Mouse (Mus musculus): ENCODE measurements around the gene Gm42906. TPM values are rescaled to one million over a fixed set of nuclear protein-coding genes. Genes with fewer than 3 reads are reported as not detected.

Gene Gm42906
- polyA plus RNA-seq, 1 experiment from 2014 or later = not detected

GRCm38 (mm10) chr5:151245571-151245970, 182.4 kb downstream of the Gm42906 start:
- ATAC-seq (ENCODE audit: low FRiP score, low read depth) = no peak
- H3K36me3 ChIP-seq = no peaks in the 10 kb centered on the region
- 91% methylated on average over 5 of the region's 5 CpGs for WGBS

GRCm38 (mm10) chr5:151238730-151239129, 189.2 kb downstream of the Gm42906 start:
- no peaks in the 10 kb centered on the region for H3K9me3 ChIP-seq
- no peak overlapping the region for H3K9ac ChIP-seq
- WGBS = 76% methylated on average over 9 of the region's 9 CpGs
- no peak overlapping the region for H3K4me3 ChIP-seq
- H3K4me2 ChIP-seq (replicated peaks) = no peak overlapping the region
- H3K36me3 ChIP-seq = no peaks in the 10 kb centered on the region
- ATAC-seq (ENCODE audit: low FRiP score, low read depth) = no peak
- no peaks in the 10 kb centered on the region for H3K4me1 ChIP-seq
- no peak overlapping the region for H3K27ac ChIP-seq
- H3K27me3 ChIP-seq (replicated peaks) = peaks cover under 1% of the 10 kb centered on the region; the same call in 1 of the 2 replicates

More at GRCm38 (mm10) chr5:151245571-151245970, 182.4 kb downstream of the Gm42906 start:
- H3K4me2 ChIP-seq (replicated peaks) = no peak overlapping the region
- no peaks in the 10 kb centered on the region for H3K27me3 ChIP-seq (replicated peaks)
- H3K9ac ChIP-seq = no peak overlapping the region
- H3K4me1 ChIP-seq = peaks cover 25% of the 10 kb centered on the region
- no peak overlapping the region for H3K27ac ChIP-seq
- H3K9me3 ChIP-seq = no peaks in the 10 kb centered on the region
- H3K4me3 ChIP-seq = no peak overlapping the region

GRCm38 (mm10) chr5:151236411-151236810, 191.6 kb downstream of the Gm42906 start:
- H3K9me3 ChIP-seq = no peaks in the 10 kb centered on the region
- peaks cover 13% of the 10 kb centered on the region for H3K27me3 ChIP-seq (replicated peaks)
- 85% methylated on average over 5 of the region's 5 CpGs for WGBS
- no peak overlapping the region for H3K27ac ChIP-seq
- H3K4me3 ChIP-seq = no peak overlapping the region
- H3K36me3 ChIP-seq = no peaks in the 10 kb centered on the region
- no peak for ATAC-seq (ENCODE audit: low FRiP score, low read depth)
- H3K4me2 ChIP-seq (replicated peaks) = no peak overlapping the region
- no peak overlapping the region for H3K9ac ChIP-seq
- peaks cover 9% of the 10 kb centered on the region; the same call in 1 of the 2 replicates for H3K4me1 ChIP-seq

- H3K27me3 ChIP-seq (replicated peaks) = peaks cover 13% of the 10 kb centered on the region
- peaks cover 9% of the 10 kb centered on the region; the same call in 1 of the 2 replicates for H3K4me1 ChIP-seq
- peak within 1 kb of the TSS; percentile 61 for H3K9ac ChIP-seq
- H3K36me3 ChIP-seq = no peaks in the 10 kb centered on the region
- no peaks in the 10 kb centered on the region for H3K9me3 ChIP-seq
- H3K4me2 ChIP-seq (replicated peaks) = peak within 1 kb of the TSS; percentile 82
- WGBS = under 1% methylated on average over 49 of the region's 49 CpGs
- no peak within 1 kb of the TSS for H3K27ac ChIP-seq
- ATAC-seq (ENCODE audit: low FRiP score, low read depth) = peak; percentile 77
- peak within 1 kb of the TSS; percentile 50 for H3K4me3 ChIP-seq
These were observed 194.4 kb downstream of the Gm42906 start, which contains the start of gene Stard13 for GRCm38 (mm10) chr5:151233400-151234031. Gene Stard13 (minus strand): TSS chr5:151233836.

- H3K36me3 ChIP-seq = no peaks in the 10 kb centered on the region
- peaks cover 13% of the 10 kb centered on the region for H3K27me3 ChIP-seq (replicated peaks)
- H3K4me3 ChIP-seq = peak overlapping the region; percentile 50
- H3K4me2 ChIP-seq (replicated peaks) = peak overlapping the region; percentile 82
- no peak overlapping the region for H3K9ac ChIP-seq
- H3K4me1 ChIP-seq = peaks cover 9% of the 10 kb centered on the region; the same call in 1 of the 2 replicates
- no peaks in the 10 kb centered on the region for H3K9me3 ChIP-seq
- 21% methylated on average over 10 of the region's 13 CpGs for WGBS
- H3K27ac ChIP-seq = no peak overlapping the region
- peak; percentile 10; the same call in 1 of the 2 replicates for ATAC-seq (ENCODE audit: low FRiP score, low read depth)
These were observed 195.2 kb downstream of the Gm42906 start for GRCm38 (mm10) chr5:151232576-151233299.

- H3K9me3 ChIP-seq = no peaks in the 10 kb centered on the region
- no peaks in the 10 kb centered on the region for H3K36me3 ChIP-seq
- H3K27ac ChIP-seq = no peak overlapping the region
- WGBS = 95% methylated on average over 7 of the region's 7 CpGs
- H3K4me2 ChIP-seq (replicated peaks) = 0 out of 2 replicates have a peak overlapping the region, but pooled peaks have one; percentile 5
- peaks cover 9% of the 10 kb centered on the region; the same call in 1 of the 2 replicates for H3K4me1 ChIP-seq
- H3K27me3 ChIP-seq (replicated peaks) = peaks cover 13% of the 10 kb centered on the region
- H3K4me3 ChIP-seq = no peak overlapping the region
- ATAC-seq (ENCODE audit: low FRiP score, low read depth) = no peak
- H3K9ac ChIP-seq = no peak overlapping the region
These were observed 196.1 kb downstream of the Gm42906 start for GRCm38 (mm10) chr5:151231861-151232260.

- Histone ChIP-seq H3K36me3 (no peaks in the 10 kb centered on the region), H3K9me3 (no peaks in the 10 kb centered on the region), H3K27ac (no peak overlapping the region), H3K9ac (no peak overlapping the region), H3K4me2 (replicated peaks) (no peak overlapping the region), H3K4me3 (no peak overlapping the region), H3K4me1 (peaks cover 9% of the 10 kb centered on the region; the same call in 1 of the 2 replicates), H3K27me3 (replicated peaks) (peaks cover 13% of the 10 kb centered on the region)
- 87% methylated on average over 4 of the region's 4 CpGs for whole genome bisulfite sequencing
- ATAC-seq (ENCODE audit: low FRiP score, low read depth) = no peak
These were observed 196.6 kb downstream of the Gm42906 start for GRCm38 (mm10) chr5:151231411-151231810.

- Histone ChIP-seq H3K27ac (no peak overlapping the region), H3K4me1 (peaks cover 9% of the 10 kb centered on the region; the same call in 1 of the 2 replicates), H3K9ac (no peak overlapping the region), H3K36me3 (no peaks in the 10 kb centered on the region), H3K4me3 (no peak overlapping the region), H3K27me3 (replicated peaks) (peaks cover 13% of the 10 kb centered on the region), H3K4me2 (replicated peaks) (no peak overlapping the region), H3K9me3 (no peaks in the 10 kb centered on the region)
- no peak for ATAC-seq (ENCODE audit: low FRiP score, low read depth)
- WGBS = 81% methylated on average over 4 of the region's 4 CpGs
These were observed 197.5 kb downstream of the Gm42906 start for GRCm38 (mm10) chr5:151230427-151230826.

- WGBS = 71% methylated on average over 13 of the region's 13 CpGs
- no peaks in the 10 kb centered on the region for H3K9me3 ChIP-seq
- H3K9ac ChIP-seq = no peak overlapping the region
- no peak overlapping the region for H3K4me3 ChIP-seq
- H3K27ac ChIP-seq = no peak overlapping the region
- no peaks in the 10 kb centered on the region for H3K36me3 ChIP-seq
- peaks cover 9% of the 10 kb centered on the region; the same call in 1 of the 2 replicates for H3K4me1 ChIP-seq
- peaks cover 10% of the 10 kb centered on the region; the same call in 1 of the 2 replicates for H3K27me3 ChIP-seq (replicated peaks)
- no peak for ATAC-seq (ENCODE audit: low FRiP score, low read depth)
- no peak overlapping the region for H3K4me2 ChIP-seq (replicated peaks)
These were observed 199.5 kb downstream of the Gm42906 start for GRCm38 (mm10) chr5:151228367-151229005.

- H3K27me3 ChIP-seq (replicated peaks) = no peaks in the 10 kb centered on the region
- no peaks in the 10 kb centered on the region for H3K9me3 ChIP-seq
- H3K4me2 ChIP-seq (replicated peaks) = no peak overlapping the region
- H3K4me3 ChIP-seq = no peak overlapping the region
- WGBS = 69% methylated on average over 4 of the region's 4 CpGs
- H3K27ac ChIP-seq = no peak overlapping the region
- H3K4me1 ChIP-seq = peaks cover under 1% of the 10 kb centered on the region; the same call in 1 of the 2 replicates
- ATAC-seq (ENCODE audit: low FRiP score, low read depth) = no peak
- H3K36me3 ChIP-seq = no peaks in the 10 kb centered on the region
- H3K9ac ChIP-seq = no peak overlapping the region
These were observed 204.1 kb downstream of the Gm42906 start for GRCm38 (mm10) chr5:151223696-151224366.

- 93% methylated on average over 1 of the region's 1 CpGs for WGBS
- ATAC-seq (ENCODE audit: low FRiP score, low read depth) = no peak
These were observed 205.2 kb downstream of the Gm42906 start for GRCm38 (mm10) chr5:151222791-151223190.

More at GRCm38 (mm10) chr5:151222791-151223190, 205.2 kb downstream of the Gm42906 start:
- no peak overlapping the region for H3K27ac ChIP-seq
- peaks cover 5% of the 10 kb centered on the region; the same call in 1 of the 2 replicates for H3K4me1 ChIP-seq
- no peaks in the 10 kb centered on the region for H3K36me3 ChIP-seq
- no peaks in the 10 kb centered on the region for H3K27me3 ChIP-seq (replicated peaks)
- H3K4me2 ChIP-seq (replicated peaks) = no peak overlapping the region
- no peak overlapping the region for H3K9ac ChIP-seq
- no peak overlapping the region for H3K4me3 ChIP-seq
- no peaks in the 10 kb centered on the region for H3K9me3 ChIP-seq

All from neural tube, embryonic 12.5 days (tissue).